Mouse (Mus musculus): ENCODE measurements around the gene Efcab6.

GRCm38 (mm10) chr15:84078667-84079066, 13.5 kb upstream of the Efcab6 start:
- TF ChIP-seq CTCF (IDR thresholded peaks at IDR 0.05 in 2 of 3, conservative IDR thresholded peaks at IDR 0.05 in 1 of 3; ENCODE audit: control insufficient read depth in 1 of 3, insufficient read depth in 1 of 3, low read depth in 2 of 3, low read length in 3 of 3, poor library complexity in 1 of 3, severe bottlenecking in 1 of 3) (no peak), SIN3A (IDR thresholded peaks at IDR 0.05; ENCODE audit: low read length) (no peak), BHLHE40 (IDR thresholded peaks at IDR 0.05; ENCODE audit: borderline replicate concordance, low read depth, low read length) (no peak), POLR2A (IDR thresholded peaks at IDR 0.05; ENCODE audit: control insufficient read depth in 1 of 2, insufficient read depth in 1 of 2, low read depth in 1 of 2, low read length in 2 of 2, poor library complexity in 1 of 2) (no peak), ZNF384 (IDR thresholded peaks at IDR 0.05; ENCODE audit: low read depth, low read length) (no peak), RAD21 (IDR thresholded peaks at IDR 0.05; ENCODE audit: low read depth, low read length) (no peak), TAL1 (IDR thresholded peaks at IDR 0.05; ENCODE audit: low read length) (no peak), HCFC1 (IDR thresholded peaks at IDR 0.05; ENCODE audit: low read depth, low read length) (no peak), JUND (IDR thresholded peaks at IDR 0.05; ENCODE audit: low read depth, low read length) (no peak), NELFE (IDR thresholded peaks at IDR 0.05; ENCODE audit: low read depth, low read length) (no peak), ZMIZ1 (IDR thresholded peaks at IDR 0.05; ENCODE audit: low read depth, low read length) (no peak), MAFK (IDR thresholded peaks at IDR 0.05; ENCODE audit: borderline replicate concordance, low read depth, low read length) (no peak), GATA1 (IDR thresholded peaks at IDR 0.05; ENCODE audit: low read depth, low read length) (no peak)
